Mouse (Mus musculus): ENCODE measurements at regions not wholly inside any gene's neighbourhood (a gene's known extent, or its start where the extent isn't known, plus 50 kb on each side); places are given as distances from the start of the nearest gene placed in this dataset.
A peak's percentile ranks its signal among the peaks of the same experiment; 100 is the strongest.

DNA sequence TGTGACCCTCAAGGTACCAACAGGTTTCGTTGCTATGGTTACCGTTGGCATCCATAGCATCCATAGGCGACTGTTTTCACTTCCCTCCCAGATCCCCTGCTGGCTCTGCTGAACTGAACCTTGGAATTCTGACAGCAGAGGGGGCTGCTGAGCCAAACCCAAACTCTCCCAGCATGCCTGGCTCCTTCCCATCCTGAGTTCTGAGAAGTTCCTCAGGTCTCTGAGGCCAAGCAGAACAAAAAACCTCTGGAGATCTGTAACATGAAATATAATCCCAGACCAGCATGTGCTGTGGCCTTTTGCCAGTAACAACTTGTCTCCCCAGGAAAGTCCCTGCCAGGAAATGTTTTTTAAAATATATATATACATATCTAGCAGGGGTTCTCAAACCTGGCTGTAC is 56.1 kb upstream of the Clint1 start:
- peak; percentile 81 for DNase-seq

GRCm38 (mm10) chr11:45799732-45800386 is 52.0 kb upstream of the Clint1 start:
- peak; percentile 53 for DNase-seq

Measured in lung, postnatal 14 days (tissue).